Mouse (Mus musculus) heart, postnatal 0 days (tissue): Measurements from ENCODE around the gene Mcrs1.

Experiments used
- CTCF ChIP-seq: IDR thresholded peaks from 2 replicates; pipeline ENCODE4 v1.5.1; 2016; ENCODE audit warnings: antibody characterized with exemption, control low read depth, low read depth
- EP300 ChIP-seq: IDR thresholded peaks from 2 replicates; pipeline ENCODE4 v1.6.1; 2016; ENCODE audit warnings: antibody characterized with exemption, low read depth

DNA sequence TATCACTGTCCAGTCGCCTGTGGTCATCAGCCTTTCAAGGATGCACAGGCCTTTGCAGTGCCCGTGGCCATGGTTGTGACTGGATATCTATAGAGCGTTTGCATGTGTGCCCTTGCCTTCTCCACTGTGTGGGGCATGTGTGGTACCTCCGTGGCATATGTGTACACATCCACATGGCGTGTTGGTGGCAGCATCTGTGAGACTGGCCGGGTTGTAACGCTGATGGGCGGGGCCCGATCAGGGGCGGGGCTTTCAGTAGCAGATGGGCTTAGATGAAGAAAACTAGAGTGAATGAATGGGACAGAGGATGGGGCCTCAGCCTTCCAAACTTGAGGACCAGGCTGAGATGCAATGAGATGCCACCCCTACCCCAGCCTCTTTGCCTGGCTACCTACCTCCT, 19.8 kb downstream of the Mcrs1 start:
- TF ChIP-seq CTCF (no peak), EP300 (no peak)
